In the genomic region with DNA sequence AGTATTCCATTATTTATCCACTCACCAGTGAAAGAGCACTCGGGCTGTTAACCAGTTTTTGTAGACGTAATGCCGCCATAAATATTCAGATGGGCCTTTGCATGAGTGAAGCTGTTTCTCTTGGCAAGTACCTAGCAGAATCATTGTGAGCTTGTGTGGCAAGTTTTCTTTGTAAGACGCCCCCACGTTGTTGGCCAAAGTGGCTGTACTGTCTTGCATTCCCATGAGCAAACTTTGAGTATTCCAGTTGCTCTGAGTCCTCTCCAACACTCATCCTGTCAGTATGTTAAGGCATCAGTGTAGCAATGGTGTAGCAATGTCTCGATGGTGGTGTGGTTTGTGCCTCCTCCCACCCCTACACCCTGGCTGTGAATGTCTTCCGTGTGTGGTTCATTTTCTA, we compare ENCODE assay signal across 19 mouse cellular contexts.
"Had no signal": no experiment of that assay in that cellular context is flagged by ENCODE, and none has a peak within 500 bp of the region (broad histone marks: within the 10 kb centered on the region; RNA-seq: fewer than 3 reads in every experiment).

No protein-coding gene starts in this region.

- H3K9me3 ChIP-seq: midbrain, embryonic 12.5 days; neural tube, embryonic 15.5 days had no signal

- H3K27me3 ChIP-seq: midbrain, embryonic 12.5 days; neural tube, embryonic 13.5 days; neural tube, embryonic 15.5 days had no signal

- H3K27ac ChIP-seq: midbrain, embryonic 12.5 days; neural tube, embryonic 13.5 days; neural tube, embryonic 15.5 days had no signal

- DNase-seq: lung, adult 18-20 months; lung, embryonic 14.5 days; lung, postnatal 10 days; lung, postnatal 4 days; midbrain, embryonic 14.5 days; retina, postnatal 1 day; right cerebral cortex, adult 18-20 months; right cerebral cortex, postnatal 25 days; right cerebral cortex, postnatal 4 days; spleen, adult 18-20 months; thymus, adult 18-20 months; thymus, postnatal 14 days; thymus, postnatal 36 days had no signal

- H3K4me3 ChIP-seq: megakaryocyte, embryonic 14.5 days; midbrain, embryonic 12.5 days; myocyte; neural tube, embryonic 13.5 days; neural tube, embryonic 15.5 days had no signal

- H3K36me3 ChIP-seq: midbrain, embryonic 12.5 days had no signal

- H3K4me1 ChIP-seq: megakaryocyte, embryonic 14.5 days; midbrain, embryonic 12.5 days; neural tube, embryonic 13.5 days; neural tube, embryonic 15.5 days had no signal

- ATAC-seq: midbrain, embryonic 16.5 days had no signal
